Mouse (Mus musculus): ENCODE results near the gene Pcnx2.

GRCm38 (mm10) chr8:125726143-125726542, 172.0 kb downstream of the Pcnx2 start:
- TF ChIP-seq POLR2A (IDR thresholded peaks at IDR 0.05; ENCODE audit: low read depth, low read length) (no peak), CTCF (IDR thresholded peaks at IDR 0.05; ENCODE audit: extremely low read depth, insufficient read length, insufficient replicate concordance, low read depth, low read length) (no peak)
